Mouse (Mus musculus) gastrocnemius, postnatal 4 days (tissue): ENCODE results near the gene Zfp638. TPM values are rescaled to one million over a fixed set of nuclear protein-coding genes. Genes with fewer than 3 reads are reported as not detected.
"Not testable (repeated sequence)": the region's sequence is repeated elsewhere in the genome, so short reads cannot be mapped to it uniquely, and the experiment has no call there.

Experiments used
- DNase-seq, 2 experiments: peaks; one replicate each; pipeline ENCODE4 v3.0.0; 2021 to 2022; ENCODE audit warnings: low spot score in 2 of 2, mixed read lengths in 2 of 2
- total RNA-seq, 2 experiments: library from RNA; stranded (reverse); gene quantifications; 2 replicates each; pipeline ENCODE4 v1.2.3; 2021

Gene Zfp638
- total RNA-seq, 2 experiments from 2014 or later, result 61.7 to 82.4 TPM

DNA sequence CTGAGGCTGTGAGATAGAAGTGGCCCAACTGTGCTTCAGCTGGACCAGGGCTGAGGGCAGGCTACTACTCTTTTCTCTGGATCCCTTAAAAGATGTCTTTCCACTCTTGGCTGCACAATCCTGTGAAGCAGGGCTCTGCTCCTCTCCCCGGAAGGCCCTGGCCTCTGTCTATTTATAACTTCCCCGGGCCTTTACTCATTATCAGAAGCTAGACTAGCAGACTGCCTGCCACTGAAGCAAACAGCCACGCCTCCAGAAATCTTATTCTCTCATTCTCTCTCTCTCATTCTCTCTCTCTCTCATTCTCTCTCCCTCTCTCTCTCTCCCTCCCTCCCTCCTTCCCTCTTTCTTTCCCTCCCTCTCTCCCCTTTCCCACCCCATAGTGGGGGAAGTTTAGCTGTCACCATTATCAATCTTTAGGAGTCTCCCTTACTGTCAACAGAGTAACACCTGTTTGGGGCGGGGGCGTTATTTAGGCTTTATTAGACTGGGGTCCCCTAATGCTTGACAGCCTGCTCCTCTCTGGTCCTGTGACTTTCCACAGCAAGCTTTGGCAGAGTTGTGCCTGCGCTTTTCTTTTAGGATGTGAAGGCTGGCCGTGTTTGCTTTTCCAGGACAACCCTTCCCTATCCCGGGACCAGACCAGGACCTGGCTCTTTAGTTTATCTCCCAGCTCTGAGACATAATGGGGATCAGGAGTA, 142.4 kb downstream of the Zfp638 start:
- no peak for DNase-seq

DNA sequence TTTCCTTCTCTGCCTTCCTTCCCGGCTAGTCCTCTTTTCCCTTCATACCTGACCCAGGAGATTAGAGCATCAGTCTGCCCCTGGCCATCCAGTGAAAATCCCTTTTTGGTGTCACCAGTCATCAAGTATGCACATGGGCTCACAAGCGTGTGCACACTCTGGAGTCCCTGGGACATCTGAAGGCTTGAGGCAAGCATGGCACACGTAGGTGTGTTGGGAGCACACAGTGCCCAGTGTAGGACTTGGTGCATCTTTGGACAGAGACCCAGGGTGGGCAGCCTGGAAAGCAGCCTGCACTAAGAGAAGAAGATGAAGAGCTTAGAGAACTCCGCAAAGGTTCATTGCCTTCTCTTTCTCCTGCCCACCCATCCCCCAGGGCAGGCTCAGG, 143.0 kb downstream of the Zfp638 start:
- DNase-seq, result no peak

DNA sequence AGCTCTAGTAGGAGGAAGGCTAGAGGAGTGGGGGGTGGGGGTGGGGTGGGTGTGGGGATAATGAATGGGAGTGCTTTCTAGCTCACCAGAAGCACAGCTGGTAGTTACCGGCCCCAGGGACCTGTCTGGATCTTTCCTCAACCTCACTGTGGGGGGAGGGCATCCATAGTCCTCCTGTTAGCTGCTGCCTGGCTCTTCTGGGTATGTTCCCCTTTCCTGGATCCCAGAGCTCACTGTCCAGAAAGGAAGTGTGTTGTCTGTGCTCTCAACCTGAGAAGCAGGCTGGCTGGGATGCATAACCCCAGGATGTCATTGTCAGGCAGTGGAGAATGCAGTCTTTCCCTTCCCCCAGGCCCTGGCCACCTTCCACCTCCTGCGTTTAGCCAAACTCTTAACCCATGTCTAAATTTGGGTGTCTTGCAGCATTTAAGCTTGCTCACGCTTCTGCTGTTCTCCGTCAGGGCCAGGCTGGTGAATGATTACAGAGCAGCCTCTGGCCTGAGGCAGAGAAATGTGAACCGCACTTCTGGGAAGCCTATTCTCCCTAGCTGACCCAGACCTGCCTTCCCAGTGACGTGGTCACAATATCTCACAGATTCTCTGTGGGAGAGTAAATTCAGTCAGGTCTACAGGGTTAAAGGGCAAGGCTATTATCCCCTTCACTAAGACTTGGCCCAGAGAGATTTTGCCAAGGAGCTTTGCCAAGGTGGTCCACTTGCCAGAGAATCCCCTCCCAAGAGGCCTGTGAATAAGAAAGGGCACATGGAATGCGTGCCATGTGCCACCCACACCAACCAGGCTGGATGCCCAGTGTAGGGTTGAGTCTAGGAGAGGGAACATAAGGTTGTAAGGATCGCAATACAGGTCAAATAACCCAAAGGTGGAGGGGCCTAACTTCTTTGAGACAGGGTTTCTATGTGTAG, 143.7 kb downstream of the Zfp638 start:
- no peak for DNase-seq

DNA sequence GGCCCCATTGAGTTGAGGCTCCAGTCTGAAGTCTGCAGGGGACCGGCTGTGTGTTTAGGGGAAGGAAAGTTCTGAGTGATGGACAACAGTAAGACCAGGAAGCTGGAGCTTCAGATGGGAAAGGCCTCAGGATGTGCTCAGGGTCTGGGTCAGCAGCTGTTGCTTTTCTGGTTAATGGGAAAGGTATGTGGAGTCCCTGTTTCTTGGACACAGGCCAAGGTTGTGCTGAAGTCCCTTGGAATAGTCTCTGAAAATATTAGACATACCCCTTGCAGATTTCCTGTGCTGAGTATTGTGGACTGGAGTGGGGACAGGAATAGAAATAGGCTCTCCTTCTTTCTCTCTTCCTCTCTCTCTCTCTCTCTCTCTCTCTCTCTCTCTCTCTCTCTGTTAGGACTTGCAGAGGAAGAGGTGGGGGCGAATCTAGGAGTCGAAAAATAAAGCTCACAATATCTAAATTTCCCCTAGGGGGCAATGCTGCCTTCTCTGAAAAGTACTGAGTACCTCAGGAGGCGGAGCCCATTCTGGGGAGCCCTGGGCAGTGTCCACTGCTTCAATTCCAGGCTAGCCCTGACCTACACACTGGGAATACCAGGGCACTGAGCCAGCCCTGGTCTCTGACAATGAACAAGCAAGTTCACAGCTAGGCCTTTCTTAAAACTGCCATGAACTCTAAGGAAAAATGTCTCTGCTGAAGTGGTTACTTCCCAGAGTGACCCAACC, 148.2 kb downstream of the Zfp638 start:
- peak in 1 of 2 experiments; percentile 46 for DNase-seq

DNA sequence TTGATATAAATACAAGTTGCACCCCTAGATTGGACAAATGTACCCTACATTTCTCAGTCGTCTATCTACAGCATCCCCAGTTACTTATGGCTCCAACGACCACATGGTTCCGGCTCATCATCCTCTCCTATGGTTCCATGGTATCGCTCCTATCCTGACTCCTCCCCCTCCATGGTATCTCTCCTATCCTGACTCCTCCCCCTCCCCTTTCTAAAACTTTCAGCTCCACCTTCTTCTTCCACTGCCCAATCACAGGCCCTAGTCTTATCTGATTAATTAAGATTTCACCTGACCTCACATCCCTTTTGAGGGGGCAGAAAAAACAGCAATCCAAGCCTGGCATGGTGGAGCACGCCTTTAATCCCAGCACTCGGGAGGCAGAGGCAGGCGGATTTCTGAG, 149.9 kb downstream of the Zfp638 start:
- no peak for DNase-seq

DNA sequence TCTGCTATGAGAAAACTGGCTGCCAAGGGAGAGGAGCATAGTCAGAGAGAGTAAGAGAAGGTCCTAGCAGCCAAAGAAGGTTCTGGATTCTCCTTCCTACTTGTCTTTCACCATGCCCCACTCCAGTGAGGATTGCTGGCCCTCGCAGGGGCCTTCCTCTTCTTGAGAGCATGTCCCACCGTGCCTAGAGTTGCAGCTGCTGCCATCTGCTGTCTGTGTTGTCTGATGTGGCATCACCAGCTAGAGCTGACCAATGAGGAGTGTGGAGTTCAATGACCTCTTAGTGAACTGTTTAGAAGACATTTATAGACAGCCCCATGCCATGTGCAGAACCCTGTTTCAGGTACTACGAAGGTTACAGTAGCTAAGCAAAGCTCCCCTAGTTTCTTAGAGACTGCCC, 150.5 kb downstream of the Zfp638 start:
- DNase-seq, result no peak

DNA sequence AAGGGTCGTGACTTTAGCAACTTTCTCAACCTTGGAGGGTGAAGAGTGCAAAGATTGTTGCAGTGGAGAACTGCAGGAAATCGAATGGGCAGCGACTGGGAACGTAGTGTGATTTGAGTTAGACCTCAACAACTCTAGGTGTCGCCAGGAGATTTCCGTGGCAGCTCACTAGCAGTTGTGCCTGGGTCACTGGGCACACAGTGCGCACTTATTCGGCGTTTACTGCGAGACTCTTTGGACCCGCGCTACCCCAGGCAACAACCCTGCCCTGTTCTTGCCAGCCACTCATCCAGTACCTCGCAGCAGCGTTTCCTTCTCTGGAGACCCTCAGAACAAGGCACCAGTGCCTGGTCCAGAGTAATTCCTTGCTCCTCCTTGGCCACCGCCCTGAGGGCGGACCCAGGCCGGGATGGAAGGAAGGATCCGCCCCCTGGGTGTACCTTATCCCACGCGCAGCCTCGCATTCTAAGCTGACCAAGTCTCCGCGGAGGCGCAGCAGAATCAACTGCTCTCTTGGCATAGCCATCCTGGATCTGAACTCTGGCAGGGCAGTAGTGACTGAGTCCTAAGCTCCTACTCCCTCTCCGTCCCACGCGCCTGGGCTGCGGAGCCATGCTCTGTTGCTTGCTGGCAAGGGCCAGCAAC, 152.1 kb downstream of the Zfp638 start:
- DNase-seq, result peak in 1 of 2 experiments; percentile 44

DNA sequence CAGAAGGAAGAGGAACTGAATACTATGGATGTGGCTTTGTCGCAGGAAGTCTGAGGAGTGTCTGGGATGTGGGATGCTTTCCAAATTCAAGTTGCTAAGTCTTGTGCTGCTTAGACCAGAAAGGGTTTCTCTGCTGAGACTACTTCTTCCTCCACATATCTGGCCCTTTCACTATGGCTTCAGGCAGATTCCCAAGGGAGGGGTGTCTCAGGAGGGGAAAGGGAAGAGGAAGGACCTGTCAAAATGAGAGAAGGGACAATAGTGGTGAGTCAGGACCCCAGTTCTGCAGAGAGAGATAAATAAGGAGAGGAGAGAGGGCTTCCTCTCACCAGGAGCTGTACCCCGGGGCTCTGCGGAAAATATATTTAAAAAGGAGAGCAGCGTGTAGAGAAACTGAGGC, 153.1 kb downstream of the Zfp638 start:
- no peak for DNase-seq

DNA sequence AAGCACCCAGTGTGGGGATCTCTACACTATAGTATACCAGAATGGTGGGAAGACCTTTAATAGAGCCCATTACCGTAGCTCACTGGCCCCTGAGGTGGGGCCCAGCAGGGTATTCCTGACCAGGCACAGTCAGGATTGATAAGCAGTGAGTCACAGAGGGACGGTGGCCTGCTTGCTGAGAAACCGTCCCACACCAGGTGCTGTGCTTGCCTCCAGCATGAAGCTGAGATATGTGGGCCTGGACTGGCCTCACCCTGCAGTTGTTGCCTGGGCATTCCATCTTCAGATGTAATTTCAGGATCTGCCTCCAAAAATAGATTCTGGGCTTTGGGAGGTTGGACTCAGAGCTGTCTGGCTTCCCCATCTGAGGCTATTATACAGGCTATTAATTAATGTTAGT, 155.1 kb downstream of the Zfp638 start:
- no peak for DNase-seq

DNA sequence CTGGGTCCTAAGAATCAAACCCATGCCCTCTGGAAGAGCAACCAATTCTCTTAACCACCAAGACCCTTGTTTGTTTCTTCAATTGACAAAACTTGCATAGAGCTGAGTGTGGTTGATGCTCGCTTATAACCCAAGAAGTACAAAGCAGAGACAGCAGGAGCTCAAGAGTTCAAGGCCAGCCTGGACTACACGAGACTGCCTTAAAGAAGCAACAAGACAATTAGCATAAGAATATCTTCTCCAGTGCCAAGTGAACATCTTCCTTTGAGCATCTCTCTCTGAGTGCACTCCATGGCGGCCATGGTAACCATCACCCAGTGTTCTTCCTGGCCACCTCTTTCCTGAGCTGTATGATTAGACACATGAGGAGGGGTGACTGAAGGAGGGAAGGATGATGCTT, 158.7 kb downstream of the Zfp638 start:
- DNase-seq, result no peak

DNA sequence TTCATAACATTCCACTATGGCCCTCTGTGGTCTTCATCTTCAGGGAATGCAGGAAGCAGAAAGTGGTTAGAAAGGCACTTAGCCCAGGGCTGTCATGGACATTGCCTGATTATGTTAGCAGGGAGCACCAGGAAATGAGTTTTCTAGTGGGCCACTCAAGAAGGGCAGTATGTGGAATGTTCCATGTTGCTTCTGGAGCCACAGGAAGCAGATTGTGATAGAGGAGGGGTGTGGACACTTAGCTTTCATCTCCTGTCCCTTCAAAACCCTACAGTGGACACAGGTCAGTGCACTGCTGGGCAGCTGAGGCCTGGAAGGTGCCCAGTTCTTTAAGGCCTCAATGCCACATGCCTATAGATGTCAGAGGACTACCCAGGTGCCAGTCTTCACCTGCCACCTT, 161.9 kb downstream of the Zfp638 start:
- DNase-seq, result no peak

DNA sequence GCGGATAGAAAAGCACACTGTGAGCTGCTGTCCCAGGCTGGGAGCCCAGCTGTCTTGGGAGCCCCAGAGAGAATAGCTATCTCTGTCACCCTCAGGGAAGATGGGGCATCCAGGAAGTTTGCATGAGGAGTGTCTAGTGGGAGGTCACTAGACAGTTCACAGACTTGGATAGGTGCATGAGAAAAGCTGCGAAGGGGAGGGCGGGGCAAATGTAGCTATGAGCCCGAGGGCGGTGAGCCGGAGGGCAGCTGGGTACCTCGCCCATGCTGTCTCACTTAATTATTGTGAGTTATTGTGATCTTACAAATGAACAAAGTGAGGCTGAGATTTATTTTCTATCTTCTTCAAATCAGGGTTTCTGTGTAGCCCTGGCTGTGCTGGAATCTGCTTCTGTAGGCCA, 162.9 kb downstream of the Zfp638 start:
- no peak for DNase-seq

DNA sequence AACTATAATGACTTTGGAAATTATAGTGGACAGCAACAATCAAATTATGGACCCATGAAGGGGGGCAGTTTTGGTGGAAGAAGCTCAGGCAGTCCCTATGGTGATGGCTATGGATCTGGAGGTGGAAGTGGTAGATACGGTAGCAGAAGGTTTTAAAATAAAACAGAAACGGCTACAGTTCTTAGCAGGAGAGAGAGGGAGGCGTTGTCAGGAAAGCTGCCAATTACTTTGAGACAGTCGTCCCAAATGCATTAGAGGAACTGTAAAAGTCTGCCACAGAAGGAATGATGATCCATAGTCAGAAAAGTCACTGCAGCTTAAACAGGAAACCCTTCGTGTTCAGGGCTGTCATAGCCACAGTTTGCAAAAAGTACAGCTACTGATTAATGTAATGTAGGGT, 165.6 kb downstream of the Zfp638 start:
- DNase-seq, result not testable (repeated sequence)

Other genes with a start within 250 kb of the Zfp638 start
- gene Clec4f, start 210.9 kb upstream of the Zfp638 start, total RNA-seq, result under 1 TPM in 1 of 2 experiments, not detected in 1; 0.23 TPM
- gene Cd207, start 189.3 kb upstream of the Zfp638 start, total RNA-seq, result not detected
- gene Vax2, start 155.8 kb upstream of the Zfp638 start, total RNA-seq, result not detected
- not detected for gene Atp6v1b1, start 124.1 kb upstream of the Zfp638 start, total RNA-seq
- not detected for gene Ankrd53, start 104.5 kb upstream of the Zfp638 start, total RNA-seq
- 10 to 100 TPM; 48.6 to 53.3 TPM for gene Tex261, start 91.3 kb upstream of the Zfp638 start, total RNA-seq
- 10 to 100 TPM; 23.5 to 28.6 TPM for gene Nagk, start 72.1 kb upstream of the Zfp638 start, total RNA-seq
- 10 to 100 TPM; 32.6 to 32.7 TPM for gene Paip2b, start 35.4 kb upstream of the Zfp638 start, total RNA-seq
- gene Dysf, start 141.5 kb downstream of the Zfp638 start, total RNA-seq, result 100 to 1,000 TPM; 113 to 130 TPM